Mouse (Mus musculus): ENCODE measurements at regions not wholly inside any gene's neighbourhood (a gene's known extent, or its start where the extent isn't known, plus 50 kb on each side); places are given as distances from the start of the nearest gene placed in this dataset.

GRCm38 (mm10) chr13:101215131-101215641 is 382.0 kb upstream of the Slc30a5 start:
- TF ChIP-seq CTCF (IDR thresholded peaks at IDR 0.05): no peak
- TF ChIP-seq EP300 (IDR thresholded peaks at IDR 0.05): no peak
